Mouse (Mus musculus): ENCODE measurements around the gene C1qbp. TPM values are rescaled to one million over a fixed set of nuclear protein-coding genes. Genes with fewer than 3 reads are reported as not detected.

Gene C1qbp
- 268 and 283 TPM in 2 replicates for polyA plus RNA-seq (2015; fragmentation: Nextera tagmentation; extraction: Ambion mirVana)

DNA sequence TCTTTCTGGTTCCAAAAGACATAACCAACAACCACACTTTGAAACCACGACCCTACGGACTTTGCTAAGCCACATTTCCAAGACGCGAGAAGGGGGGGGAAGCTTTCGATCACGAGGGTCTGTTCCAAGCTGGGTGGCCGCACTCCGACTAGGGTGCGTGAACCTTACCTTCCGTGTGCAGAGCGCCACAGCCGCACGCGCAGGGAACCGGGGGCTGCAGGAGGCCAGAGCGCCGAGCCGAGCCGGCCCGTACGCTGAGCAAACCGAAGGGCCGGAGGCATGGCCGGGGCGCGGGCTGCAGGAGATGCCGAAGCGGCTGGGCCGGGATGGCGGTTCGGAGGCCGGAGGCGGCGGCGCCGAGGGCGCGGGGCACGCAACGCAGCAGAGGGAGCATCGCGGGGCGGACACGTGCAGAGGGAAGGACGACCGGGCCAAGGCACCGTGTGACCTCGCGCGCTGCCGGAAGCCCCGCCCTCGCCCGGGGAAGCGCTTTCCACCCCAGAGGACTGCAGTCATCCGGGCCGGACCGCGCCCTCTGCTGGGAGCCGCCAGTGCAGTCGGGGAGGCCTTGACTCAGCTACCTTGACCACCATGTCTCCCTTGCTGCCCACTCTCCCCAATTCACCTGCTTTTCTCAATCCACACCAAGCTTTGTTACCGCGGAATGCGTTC lies at the start of gene C1qbp:
TSS of gene C1qbp (minus strand) at position 470 of the 672 bp plus-strand sequence.
- Histone ChIP-seq H3K9me3 (no peaks in the 10 kb centered on the region), H3K27me3 (replicated peaks) (no peaks in the 10 kb centered on the region), H3K4me1 (peaks cover 12% of the 10 kb centered on the region; the same call in 1 of the 2 replicates), H3K27ac (peak within 1 kb of the TSS; percentile 59), H3K4me3 (replicated peaks) (peak within 1 kb of the TSS; percentile 100), H3K9ac (peak within 1 kb of the TSS; percentile 89), H3K4me2 (peak within 1 kb of the TSS; percentile 78), H3K36me3 (peaks cover 46% of the 10 kb centered on the region)
- WGBS = under 1% methylated on average over 62 of the region's 64 CpGs
- ATAC-seq (ENCODE audit: insufficient read depth, low FRiP score, low read depth) = peak; percentile 95

DNA sequence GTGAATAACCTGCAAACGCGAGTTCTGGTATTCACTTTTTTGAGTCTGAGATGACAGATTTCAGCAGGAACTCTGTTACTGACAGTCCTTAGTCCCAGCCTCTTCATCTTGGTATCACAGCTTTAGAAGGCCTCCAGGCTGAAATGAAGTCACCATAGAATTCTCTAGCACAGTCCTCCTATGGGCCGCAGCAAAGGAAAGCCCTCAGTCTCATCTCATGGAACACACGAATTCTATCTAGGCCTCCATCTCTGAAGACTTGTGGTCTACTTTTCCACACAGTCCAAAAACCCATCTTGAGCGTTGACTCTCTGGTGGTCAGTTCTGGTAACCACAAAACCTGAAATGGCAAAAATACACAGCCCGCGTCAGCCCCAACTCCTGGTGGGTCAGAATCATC lies 49.2 kb upstream of the C1qbp start:
- 49% methylated on average over 7 of the region's 7 CpGs for WGBS

DNA sequence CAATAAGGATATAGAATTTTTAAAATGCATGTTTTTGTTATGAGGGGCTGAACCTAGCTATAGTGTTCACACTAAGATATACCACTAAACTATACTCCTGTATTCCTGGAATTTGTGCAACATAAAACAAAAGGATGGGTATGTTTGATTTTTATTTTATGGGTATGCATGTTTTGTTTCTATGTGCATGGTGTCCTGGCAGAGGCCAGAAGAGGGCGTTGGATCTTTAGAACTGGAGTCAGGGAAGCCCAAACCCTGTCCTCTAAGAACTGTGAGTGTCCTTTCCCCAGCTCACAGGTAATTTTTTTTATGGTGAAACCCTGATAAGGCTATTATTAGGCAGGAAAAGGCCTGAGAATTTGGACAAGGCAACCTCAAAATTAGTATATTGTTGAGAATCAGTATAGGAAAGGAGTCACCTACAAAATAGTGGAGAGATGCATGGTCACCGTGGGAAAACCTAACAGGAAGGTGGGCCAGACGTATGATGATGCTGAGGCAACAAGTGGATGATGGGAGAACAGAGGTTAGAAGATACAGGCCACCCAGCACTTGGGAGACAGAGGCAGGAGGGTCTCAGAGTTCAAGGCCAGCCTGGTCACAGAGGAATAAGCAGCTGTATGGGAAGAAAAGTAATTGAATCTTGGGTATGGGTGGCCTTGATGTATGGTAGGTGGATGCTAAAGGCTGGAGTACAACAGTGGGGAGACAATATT lies 46.7 kb upstream of the C1qbp start:
- WGBS = 71% methylated on average over 3 of the region's 3 CpGs
- no peak overlapping the region for H3K4me2 ChIP-seq
- ATAC-seq (ENCODE audit: insufficient read depth, low FRiP score, low read depth) = no peak
- no peak overlapping the region for H3K27ac ChIP-seq
- H3K4me3 ChIP-seq (replicated peaks) = no peak overlapping the region
- no peaks in the 10 kb centered on the region for H3K27me3 ChIP-seq (replicated peaks)
- peaks cover 21% of the 10 kb centered on the region for H3K36me3 ChIP-seq
- H3K4me1 ChIP-seq = peaks cover 14% of the 10 kb centered on the region
- no peaks in the 10 kb centered on the region for H3K9me3 ChIP-seq
- H3K9ac ChIP-seq = no peak overlapping the region

More for the DNA sequence above, 49.2 kb upstream of the C1qbp start:
- Histone ChIP-seq H3K4me3 (replicated peaks) (peak overlapping the region; percentile 56), H3K27me3 (replicated peaks) (no peaks in the 10 kb centered on the region), H3K27ac (peak overlapping the region; percentile 83; the same call in 1 of the 2 replicates), H3K9ac (no peak overlapping the region), H3K36me3 (0 out of 2 replicates have a peak, but pooled peaks cover 4% of the 10 kb centered on the region), H3K9me3 (no peaks in the 10 kb centered on the region), H3K4me1 (peaks cover 14% of the 10 kb centered on the region), H3K4me2 (peak overlapping the region; percentile 88)
- ATAC-seq (ENCODE audit: insufficient read depth, low FRiP score, low read depth) = no peak

GRCm38 (mm10) chr11:71028280-71028679 lies 45.5 kb upstream of the C1qbp start:
- ATAC-seq (ENCODE audit: insufficient read depth, low FRiP score, low read depth) = no peak
- Histone ChIP-seq H3K4me1 (peaks cover 14% of the 10 kb centered on the region), H3K27ac (no peak overlapping the region), H3K4me3 (replicated peaks) (no peak overlapping the region), H3K36me3 (peaks cover 21% of the 10 kb centered on the region), H3K9me3 (no peaks in the 10 kb centered on the region), H3K27me3 (replicated peaks) (no peaks in the 10 kb centered on the region), H3K4me2 (no peak overlapping the region), H3K9ac (no peak overlapping the region)
- WGBS = 72% methylated on average over 3 of the region's 3 CpGs

DNA sequence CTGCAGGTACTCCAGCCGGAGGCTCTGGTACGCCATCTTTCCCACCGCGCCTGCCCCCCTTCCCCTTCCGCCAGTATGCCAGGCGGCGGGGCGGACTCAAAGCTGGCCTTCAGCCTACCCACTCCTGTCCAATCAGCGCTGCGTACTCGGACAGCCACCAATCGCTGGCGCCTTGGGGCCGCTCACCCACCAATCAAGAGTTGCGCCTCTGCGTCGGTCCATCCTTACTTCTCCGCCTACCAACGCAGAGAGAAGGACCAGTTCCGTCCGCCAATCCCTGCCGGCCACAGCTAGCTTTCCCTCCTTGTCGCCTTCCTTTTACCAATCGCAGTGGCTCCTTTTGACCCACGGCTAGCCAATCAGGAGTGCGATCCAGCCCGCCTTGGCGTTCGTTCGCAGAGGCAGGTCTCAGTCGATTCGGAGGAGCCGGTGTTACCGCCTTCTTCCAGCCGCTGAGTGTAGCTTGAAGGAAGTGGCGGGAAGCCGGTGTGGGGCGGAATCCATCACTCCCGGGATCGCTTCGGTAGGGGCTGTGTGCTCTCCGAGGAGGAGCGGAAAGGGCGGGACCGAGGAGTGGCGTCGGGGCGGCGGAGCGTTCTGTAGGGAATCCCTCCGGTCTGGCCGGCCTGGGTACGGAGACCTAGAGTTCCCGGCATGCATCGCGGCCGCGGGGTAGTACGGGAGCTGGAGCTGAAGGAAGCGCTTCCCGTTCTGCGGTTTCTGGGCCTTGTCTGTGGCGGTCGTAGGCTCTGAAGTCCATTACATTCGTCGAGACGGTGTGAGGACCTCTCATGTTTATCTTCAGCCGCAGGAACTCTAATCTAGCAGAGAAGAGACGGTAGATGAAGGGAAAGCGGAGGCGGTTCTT lies 36.6 kb upstream of the C1qbp start, which contains the start of the genes Mis12 and Derl2:
TSS of gene Mis12 (plus strand) at position 411 of the 868 bp plus-strand sequence.
TSS of gene Derl2 (minus strand) at position 641 of the 868 bp plus-strand sequence.
- H3K27me3 ChIP-seq (replicated peaks) = no peaks in the 10 kb centered on the region
- peak within 1 kb of the TSS; percentile 86 for H3K4me3 ChIP-seq (replicated peaks)
- peak within 1 kb of the TSS; percentile 93 for H3K27ac ChIP-seq
- H3K36me3 ChIP-seq = no peaks in the 10 kb centered on the region
- H3K9ac ChIP-seq = peak within 1 kb of the TSS; percentile 91
- H3K4me2 ChIP-seq = peak within 1 kb of the TSS; percentile 83
- peaks cover 6% of the 10 kb centered on the region; the same call in 1 of the 2 replicates for H3K4me1 ChIP-seq
- under 1% methylated on average over 71 of the region's 71 CpGs for WGBS
- no peaks in the 10 kb centered on the region for H3K9me3 ChIP-seq
- ATAC-seq (ENCODE audit: insufficient read depth, low FRiP score, low read depth) = peak; percentile 100

GRCm38 (mm10) chr11:71018416-71019200 lies 35.8 kb upstream of the C1qbp start:
- Histone ChIP-seq H3K4me3 (replicated peaks) (peak overlapping the region; percentile 86), H3K27ac (peak overlapping the region; percentile 41; the same call in 1 of the 2 replicates), H3K9me3 (no peaks in the 10 kb centered on the region), H3K9ac (peak overlapping the region; percentile 91), H3K4me2 (peak overlapping the region; percentile 83), H3K4me1 (peaks cover 6% of the 10 kb centered on the region; the same call in 1 of the 2 replicates), H3K36me3 (peaks cover 8% of the 10 kb centered on the region; the same call in 1 of the 2 replicates), H3K27me3 (replicated peaks) (no peaks in the 10 kb centered on the region)
- no peak; the same call in 1 of the 2 replicates for ATAC-seq (ENCODE audit: insufficient read depth, low FRiP score, low read depth)
- WGBS = 5% methylated on average over 26 of the region's 28 CpGs

DNA sequence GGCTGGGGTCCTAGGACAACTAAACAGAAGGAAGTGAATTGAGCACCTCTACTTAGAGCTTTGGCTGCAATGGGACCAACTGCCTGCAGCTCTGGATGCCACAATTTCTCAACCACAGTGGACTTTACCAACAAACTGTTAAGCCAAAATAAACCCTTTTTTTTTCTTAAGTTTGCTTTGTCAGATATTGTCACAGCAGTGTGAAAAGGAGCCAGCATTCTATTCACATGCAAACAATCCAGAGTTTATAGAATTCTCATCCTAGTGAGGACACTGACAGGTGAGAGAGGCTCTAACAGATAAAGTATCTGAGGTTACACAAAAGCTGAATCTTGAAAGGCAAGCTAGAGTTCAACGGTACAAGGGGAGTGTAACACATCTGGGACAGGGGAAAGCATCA lies 34.2 kb upstream of the C1qbp start:
- ATAC-seq (ENCODE audit: insufficient read depth, low FRiP score, low read depth) = no peak
- WGBS = 93% methylated on average over 1 of the region's 1 CpGs
- no peaks in the 10 kb centered on the region for H3K27me3 ChIP-seq (replicated peaks)
- no peak overlapping the region for H3K4me3 ChIP-seq (replicated peaks)
- H3K4me1 ChIP-seq = peaks cover 6% of the 10 kb centered on the region; the same call in 1 of the 2 replicates
- no peaks in the 10 kb centered on the region for H3K9me3 ChIP-seq
- H3K4me2 ChIP-seq = no peak overlapping the region
- no peak overlapping the region for H3K9ac ChIP-seq
- peaks cover 20% of the 10 kb centered on the region for H3K36me3 ChIP-seq
- H3K27ac ChIP-seq = no peak overlapping the region

GRCm38 (mm10) chr11:71012743-71013142 lies 29.9 kb upstream of the C1qbp start:
- H3K9ac ChIP-seq = no peak overlapping the region
- ATAC-seq (ENCODE audit: insufficient read depth, low FRiP score, low read depth) = peak; percentile 58; the same call in 1 of the 2 replicates
- H3K4me1 ChIP-seq = no peaks in the 10 kb centered on the region
- peaks cover 40% of the 10 kb centered on the region for H3K36me3 ChIP-seq
- no peak overlapping the region for H3K4me2 ChIP-seq
- H3K27me3 ChIP-seq (replicated peaks) = no peaks in the 10 kb centered on the region
- no peak overlapping the region for H3K4me3 ChIP-seq (replicated peaks)
- no peaks in the 10 kb centered on the region for H3K9me3 ChIP-seq
- H3K27ac ChIP-seq = no peak overlapping the region
- 94% methylated on average over 7 of the region's 7 CpGs for WGBS

DNA sequence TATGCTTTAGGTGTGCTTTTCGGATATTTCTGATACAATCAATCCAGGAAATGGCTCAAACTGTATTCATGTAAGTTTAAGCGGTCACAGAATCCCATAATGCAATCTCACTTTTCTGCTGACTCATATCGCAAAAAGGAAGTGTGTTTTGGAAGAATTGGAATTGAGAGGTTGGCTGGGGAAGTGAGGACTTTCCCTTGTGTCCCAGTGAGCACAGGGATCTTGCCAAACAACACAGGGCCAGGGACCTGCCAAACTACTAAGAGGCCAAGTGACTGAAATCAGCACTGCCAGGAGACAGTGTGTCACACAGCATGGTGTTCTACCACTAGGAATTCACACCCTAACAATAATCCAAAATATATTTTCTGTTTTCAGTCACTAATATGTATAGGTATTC lies 25.5 kb upstream of the C1qbp start:
- Histone ChIP-seq H3K4me2 (no peak overlapping the region), H3K27me3 (replicated peaks) (no peaks in the 10 kb centered on the region), H3K4me1 (peaks cover 3% of the 10 kb centered on the region), H3K27ac (no peak overlapping the region), H3K9ac (no peak overlapping the region), H3K36me3 (peaks cover 29% of the 10 kb centered on the region), H3K9me3 (no peaks in the 10 kb centered on the region), H3K4me3 (replicated peaks) (no peak overlapping the region)
- ATAC-seq (ENCODE audit: insufficient read depth, low FRiP score, low read depth) = no peak
- 89% methylated on average over 3 of the region's 3 CpGs for WGBS

GRCm38 (mm10) chr11:71007831-71008230 lies 25.0 kb upstream of the C1qbp start:
- Histone ChIP-seq H3K4me3 (replicated peaks) (no peak overlapping the region), H3K27me3 (replicated peaks) (no peaks in the 10 kb centered on the region), H3K9me3 (no peaks in the 10 kb centered on the region), H3K36me3 (peaks cover 28% of the 10 kb centered on the region), H3K4me2 (no peak overlapping the region), H3K4me1 (peaks cover 8% of the 10 kb centered on the region), H3K9ac (no peak overlapping the region), H3K27ac (no peak overlapping the region)
- 89% methylated on average over 7 of the region's 7 CpGs for WGBS
- no peak for ATAC-seq (ENCODE audit: insufficient read depth, low FRiP score, low read depth)

DNA sequence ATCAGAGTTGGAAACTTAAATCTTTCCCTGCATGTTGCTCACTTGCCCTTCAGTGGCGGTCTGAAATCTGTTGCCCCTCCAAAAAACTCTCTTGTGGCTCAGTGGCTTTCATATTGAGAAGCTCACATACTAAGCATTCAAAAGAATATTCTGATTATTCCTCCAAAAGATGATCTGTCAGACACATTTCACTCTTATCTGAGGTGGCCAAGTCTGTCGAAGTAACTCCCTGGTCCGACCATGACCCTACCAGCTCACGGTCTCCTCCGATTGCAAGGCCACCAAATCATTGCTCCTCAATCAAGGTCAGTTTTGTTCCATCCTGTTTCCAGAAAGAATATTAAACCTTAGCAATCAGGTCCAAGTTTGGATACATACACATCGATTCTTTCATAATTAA lies 24.2 kb upstream of the C1qbp start:
- H3K27me3 ChIP-seq (replicated peaks) = no peaks in the 10 kb centered on the region
- ATAC-seq (ENCODE audit: insufficient read depth, low FRiP score, low read depth) = no peak
- no peak overlapping the region for H3K4me2 ChIP-seq
- H3K9ac ChIP-seq = no peak overlapping the region
- H3K4me1 ChIP-seq = peaks cover 12% of the 10 kb centered on the region
- H3K9me3 ChIP-seq = no peaks in the 10 kb centered on the region
- 91% methylated on average over 6 of the region's 6 CpGs for WGBS
- H3K4me3 ChIP-seq (replicated peaks) = no peak overlapping the region
- peaks cover 20% of the 10 kb centered on the region for H3K36me3 ChIP-seq
- H3K27ac ChIP-seq = no peak overlapping the region

Measured in stomach, embryonic 15.5 days (tissue).